Mouse (Mus musculus) neural tube, embryonic 10.5 days (tissue): Measurements from ENCODE around the gene Smok2b.
"Not testable (repeated sequence)": the region's sequence is repeated elsewhere in the genome, so short reads cannot be mapped to it uniquely, and the experiment has no call there.

Source experiments
- DNase-seq: peaks from one replicate; pipeline ENCODE4 v3.0.0-alpha.2; 2017; ENCODE audit warnings: low spot score; ENCODE audit errors: extremely low spot score

Gene Smok2b

DNA sequence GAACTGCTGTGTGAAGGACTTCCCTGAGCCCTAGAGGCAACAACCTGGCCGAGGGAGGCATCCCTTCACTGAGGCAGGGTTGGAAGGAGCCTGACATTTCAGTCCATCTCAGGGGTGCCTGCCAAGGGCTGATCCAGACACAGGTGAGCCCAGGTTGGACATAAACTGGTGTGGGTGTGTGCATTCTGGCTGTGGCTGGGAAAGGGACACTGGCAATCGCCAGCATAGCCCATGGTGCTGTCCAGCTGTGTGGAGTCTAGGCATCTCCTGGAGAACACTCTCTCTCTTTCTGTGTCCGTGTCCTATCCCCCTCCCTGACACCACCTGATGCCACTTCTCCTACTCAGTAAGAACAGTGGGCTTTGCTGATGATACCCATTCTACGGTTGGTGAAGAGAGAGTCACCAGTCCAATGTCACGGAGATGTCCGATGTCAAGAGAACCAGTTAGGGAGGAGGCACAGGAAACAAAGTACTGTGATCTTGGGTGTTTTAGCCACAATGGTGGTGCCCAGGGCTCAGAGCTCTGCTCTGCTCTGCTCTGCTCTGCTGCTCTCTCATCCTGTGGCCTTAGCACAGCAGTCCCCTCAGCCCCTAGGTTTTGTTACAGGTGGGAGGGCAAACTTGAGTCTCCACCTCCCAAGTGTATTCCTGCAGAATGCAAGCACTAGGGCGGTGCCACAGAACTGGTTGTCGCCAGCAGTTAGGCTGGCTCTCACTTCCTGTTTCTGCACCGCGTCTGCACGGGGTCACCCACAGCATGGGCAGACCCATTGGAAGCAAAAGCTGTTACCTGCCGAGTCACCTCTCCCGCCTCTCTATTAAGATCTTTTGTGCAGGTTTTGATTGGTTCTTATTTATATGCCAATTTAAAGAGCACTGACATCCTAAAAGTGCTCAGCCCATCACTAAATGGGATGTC, 11.0 kb downstream of the Smok2b start:
- DNase-seq: not testable (repeated sequence)

DNA sequence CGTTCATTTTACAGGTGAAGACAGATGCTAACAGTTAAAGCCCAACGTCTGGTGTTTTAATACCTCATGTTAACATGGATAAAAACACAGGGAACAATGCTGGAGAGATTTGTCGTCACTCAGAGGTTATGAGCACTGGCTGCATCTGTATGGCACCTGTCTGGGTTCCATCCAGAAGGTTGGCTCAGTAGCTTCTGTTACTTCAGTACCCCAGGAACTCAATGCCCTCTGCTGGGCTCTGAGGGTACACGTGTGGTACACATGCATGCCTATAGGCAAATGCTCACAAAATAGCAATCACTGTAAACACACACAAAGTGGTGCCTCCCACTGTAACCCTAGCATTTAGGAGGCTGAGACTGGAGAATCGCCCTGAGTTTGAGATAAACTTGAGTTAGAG, 24.7 kb downstream of the Smok2b start:
- DNase-seq: not testable (repeated sequence)
